Mouse (Mus musculus) c-Kit-positive CD71-negative TER-119-negative erythroid progenitor cells, embryonic 14.5 days (primary cell): Measurements from ENCODE around the gene Pclo.
A peak's percentile ranks its signal among the peaks of the same experiment; 100 is the strongest.
"Not testable (repeated sequence)": the region's sequence is repeated elsewhere in the genome, so short reads cannot be mapped to it uniquely, and the experiment has no call there.

Experiments used
- DNase-seq: peaks from one replicate; pipeline ENCODE4 v3.0.0-alpha.2; 2013; ENCODE audit warnings: low read depth

Pclo gene

GRCm38 (mm10) chr5:14691995-14692394, 177.3 kb downstream of the Pclo start:
- DNase-seq = no peak

- no peak for DNase-seq
These were observed 182.0 kb downstream of the Pclo start for GRCm38 (mm10) chr5:14696745-14697144.

DNA sequence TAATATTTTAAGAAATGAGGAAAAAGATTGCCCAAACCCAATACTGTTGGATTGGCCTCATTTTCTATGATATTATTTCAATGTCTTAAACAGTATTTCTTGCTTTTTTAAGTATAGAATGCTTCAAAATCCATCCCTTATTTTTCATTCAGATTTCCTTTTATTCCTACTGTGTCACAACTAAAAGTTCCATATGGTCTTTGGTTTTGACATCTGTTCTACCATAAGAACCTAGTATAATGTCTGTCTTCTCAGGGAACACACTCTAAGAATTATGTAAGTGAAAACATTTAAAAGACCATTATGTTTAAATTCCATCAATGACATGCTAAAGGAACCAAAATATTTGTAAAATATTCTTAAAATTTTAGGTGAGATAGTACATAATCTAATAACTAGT, 186.2 kb downstream of the Pclo start:
- no peak for DNase-seq

- no peak for DNase-seq
These were observed 190.7 kb downstream of the Pclo start for GRCm38 (mm10) chr5:14705423-14705822.

DNA sequence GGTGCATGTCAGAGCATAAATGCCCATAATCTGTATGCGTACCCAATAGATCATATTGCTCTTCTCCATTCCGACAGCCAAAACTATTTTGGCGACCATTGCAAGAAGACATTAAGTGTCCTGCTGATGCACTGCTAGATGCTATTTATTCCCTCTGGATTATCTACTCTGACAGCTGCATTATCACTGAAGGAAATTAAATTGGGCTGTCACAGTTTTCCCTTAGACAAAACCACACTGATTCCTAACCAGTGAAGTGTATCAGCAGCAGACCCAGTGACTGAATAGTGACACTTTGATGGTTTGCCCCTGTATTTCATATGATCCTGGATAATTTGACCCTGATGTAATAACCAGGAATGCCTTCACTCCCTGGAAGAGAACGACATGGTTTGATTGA, 192.6 kb downstream of the Pclo start:
- DNase-seq = no peak

DNA sequence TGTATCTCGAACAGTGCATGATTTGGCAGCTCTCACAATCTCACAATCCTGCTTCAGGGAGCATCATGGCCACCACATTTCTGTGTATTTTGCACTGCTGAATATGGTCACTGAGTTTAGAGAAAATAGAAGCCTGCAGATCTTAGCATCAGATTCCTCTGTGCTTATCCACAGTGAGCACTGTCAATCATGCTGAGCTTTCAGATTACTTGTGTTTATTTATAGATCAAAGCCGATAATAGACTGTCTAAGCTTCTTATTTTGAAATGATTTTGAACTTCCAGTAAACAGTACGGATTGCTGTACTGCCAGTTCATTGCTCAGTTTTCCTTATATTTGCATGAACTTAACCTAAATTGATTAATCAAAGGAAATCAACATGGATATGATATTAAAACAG, 208.9 kb downstream of the Pclo start:
- no peak for DNase-seq

GRCm38 (mm10) chr5:14728676-14729253, 214.0 kb downstream of the Pclo start:
- no peak for DNase-seq

GRCm38 (mm10) chr5:14750882-14751281, 236.2 kb downstream of the Pclo start:
- DNase-seq = no peak

- DNase-seq = no peak
These were observed 252.0 kb downstream of the Pclo start for GRCm38 (mm10) chr5:14766686-14767085.

DNA sequence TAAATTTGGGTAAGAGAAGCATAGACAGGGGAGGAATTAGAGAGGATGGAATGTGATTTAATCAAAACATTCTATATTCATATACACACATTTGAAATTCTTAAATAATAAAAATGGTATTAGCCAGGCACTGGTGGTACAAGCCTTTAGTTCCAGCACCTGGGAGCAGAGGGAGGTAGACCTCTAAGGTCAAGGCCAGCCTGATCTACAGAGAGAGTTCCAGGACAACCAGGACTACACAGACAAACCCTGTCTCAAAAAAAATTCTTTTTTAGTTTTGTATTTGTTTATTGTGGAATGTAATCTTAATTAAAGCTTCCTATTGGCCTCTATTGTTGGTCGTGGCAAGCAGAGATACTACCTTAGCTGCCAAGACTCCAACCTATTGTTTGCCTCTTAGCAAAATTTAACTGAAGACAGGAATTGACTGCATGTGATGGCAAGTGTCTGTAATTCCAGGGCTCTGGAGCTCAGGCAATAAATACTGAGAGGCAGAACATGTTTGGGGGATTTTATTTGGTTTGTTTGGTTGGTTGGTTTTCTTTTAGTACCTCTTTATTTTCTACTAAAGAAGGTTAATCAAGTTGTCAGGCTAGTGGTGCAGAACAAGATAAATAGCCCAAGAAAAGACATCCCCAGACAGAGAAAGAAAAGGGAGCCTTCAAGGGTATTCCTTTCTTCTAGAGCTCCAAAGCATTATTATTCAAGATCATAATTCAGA, 267.8 kb downstream of the Pclo start:
- DNase-seq = no peak

- no peak for DNase-seq
These were observed 279.2 kb downstream of the Pclo start for GRCm38 (mm10) chr5:14793891-14794290.

DNA sequence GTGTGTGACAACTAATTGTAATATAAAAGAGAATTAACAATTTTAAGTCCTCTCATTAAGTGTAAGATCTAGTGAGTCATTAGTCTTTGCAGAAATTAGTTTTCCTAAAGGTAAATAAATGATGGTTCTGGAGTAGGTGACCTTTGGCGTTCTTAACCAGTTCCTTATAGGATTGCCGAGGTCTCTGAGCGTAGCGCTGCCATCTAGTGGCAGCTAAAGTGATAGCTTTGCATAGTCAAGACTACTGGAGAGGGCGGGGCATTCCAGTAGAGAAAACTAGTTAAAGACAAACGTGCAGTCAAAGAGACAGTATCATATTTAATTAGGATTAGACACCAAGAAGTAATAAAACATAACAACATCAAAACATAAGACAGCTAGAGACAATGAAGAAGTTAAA, 292.4 kb downstream of the Pclo start:
- DNase-seq = peak; percentile 19

GRCm38 (mm10) chr5:14833165-14833860, 318.6 kb downstream of the Pclo start:
- DNase-seq = no peak

DNA sequence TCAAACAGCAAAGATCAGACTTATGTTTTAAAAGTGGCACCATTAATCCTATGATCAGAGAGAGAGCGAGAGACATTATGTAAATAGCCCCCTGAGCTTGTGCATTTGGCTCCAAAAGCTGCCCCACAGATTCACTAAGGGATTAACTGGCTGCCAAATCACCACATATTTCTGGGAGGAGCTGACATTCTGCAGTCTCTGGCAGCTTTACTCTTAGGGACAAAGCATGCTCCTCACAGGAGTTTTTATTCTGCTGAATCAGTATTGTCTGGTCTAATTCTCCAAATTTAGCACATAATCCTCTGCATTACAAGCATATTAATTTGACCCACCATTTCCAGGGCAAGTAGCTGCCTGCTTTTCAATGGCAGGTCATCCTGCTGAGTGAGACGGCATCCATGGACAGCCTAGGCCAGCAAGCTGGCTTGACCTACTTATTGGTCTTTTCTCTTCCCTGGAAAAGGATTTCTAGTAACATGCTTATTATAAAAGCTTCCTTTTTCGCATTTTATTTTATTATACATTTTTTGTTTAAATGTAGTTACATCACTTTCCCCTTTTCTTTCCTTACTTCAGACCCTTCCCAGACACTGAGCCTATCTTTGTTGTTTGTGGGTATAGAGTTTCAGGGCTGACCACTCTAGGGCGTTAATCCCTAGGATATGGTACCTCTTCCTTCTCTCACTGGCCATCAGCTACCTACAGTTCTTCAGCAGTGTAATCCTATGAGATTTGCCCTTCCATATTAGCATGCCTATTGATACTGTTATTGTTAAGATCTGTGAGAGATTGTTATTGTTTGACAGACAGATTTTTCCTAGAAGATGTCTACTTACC, 319.7 kb downstream of the Pclo start:
- DNase-seq = no peak

GRCm38 (mm10) chr5:14853650-14854049, 338.9 kb downstream of the Pclo start:
- no peak for DNase-seq

DNA sequence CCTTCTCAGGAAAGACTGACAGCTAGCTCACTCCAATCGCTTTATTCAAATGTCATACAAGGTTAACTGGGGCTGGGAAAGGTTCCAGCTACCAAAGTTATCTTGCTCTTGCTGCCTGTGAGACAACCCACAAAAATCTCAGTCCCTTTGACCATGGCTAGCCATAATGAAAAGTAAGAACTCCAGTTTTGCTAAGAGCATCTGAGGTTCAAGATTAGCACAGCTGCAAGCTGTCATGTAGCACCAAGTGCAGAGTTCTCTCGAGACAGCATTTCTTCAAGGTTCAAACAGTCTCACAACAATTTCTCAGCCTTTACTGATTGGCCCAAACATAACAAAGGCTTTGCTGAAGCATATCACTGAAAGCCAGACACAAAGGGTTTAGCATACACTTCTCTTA, 370.6 kb downstream of the Pclo start:
- DNase-seq = not testable (repeated sequence)

DNA sequence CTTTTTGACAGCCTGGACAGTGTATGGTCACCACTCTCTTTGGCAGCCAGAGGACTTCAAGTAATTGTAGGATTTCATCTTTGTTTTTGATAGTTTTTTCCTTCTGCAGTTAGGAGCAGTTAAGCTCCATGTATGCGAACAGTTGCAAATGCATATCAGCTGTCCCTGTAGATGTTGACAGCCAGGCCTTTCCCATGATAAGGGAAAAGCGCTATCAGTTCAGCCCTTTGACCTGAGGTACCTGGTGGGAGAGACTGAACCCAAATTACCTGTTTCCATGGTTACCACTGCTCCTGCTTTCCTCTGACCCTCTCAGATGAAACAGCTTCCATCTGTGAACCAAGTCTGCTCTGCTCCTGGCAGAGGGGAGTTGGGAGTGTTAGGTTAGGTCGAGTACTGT, 377.5 kb downstream of the Pclo start:
- no peak for DNase-seq

- not testable (repeated sequence) for DNase-seq
These were observed 388.8 kb downstream of the Pclo start for GRCm38 (mm10) chr5:14903539-14903938.
